Mouse (Mus musculus): ENCODE measurements around the gene Car11.

DNA sequence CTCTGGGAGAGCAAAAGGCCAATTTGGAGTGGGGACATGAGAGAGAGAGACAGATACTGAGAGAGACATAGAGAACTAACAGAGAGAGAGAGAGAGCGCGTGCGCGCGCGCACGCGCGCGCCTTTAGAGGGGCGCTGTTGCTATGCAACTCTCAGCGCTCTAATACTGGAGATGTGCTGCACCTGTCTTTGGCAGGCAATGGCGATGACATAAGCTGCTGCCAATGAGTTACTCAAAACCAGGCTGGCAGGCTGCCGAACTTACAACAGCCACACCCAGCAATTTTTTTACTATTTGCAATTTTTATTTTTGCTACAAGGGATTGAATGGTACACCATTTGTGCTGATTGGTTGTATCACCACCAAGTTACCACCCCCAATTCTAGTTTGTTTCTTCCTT is 31.9 kb upstream of the Car11 start:
- TF ChIP-seq CTCF (IDR thresholded peaks at IDR 0.05; ENCODE audit: low read depth) (no peak), EP300 (IDR thresholded peaks at IDR 0.05; ENCODE audit: low read depth) (no peak)

Measured in heart, postnatal 0 days (tissue).